Mouse (Mus musculus) cerebellum, adult 2 months (tissue): ENCODE data around the gene Tnxb. TPM values are rescaled to one million over a fixed set of nuclear protein-coding genes. Genes with fewer than 3 reads are reported as not detected.

Experiments
- DNase-seq, 2 experiments: peaks; one replicate each; pipeline ENCODE4 v3.0.0; 2021
- H3K27ac ChIP-seq: fragments of 200-500 bp; 2 replicates; pipeline ENCODE4 v1.5.1; 2012; ENCODE audit warnings: low read length, control low read depth, inconsistent platforms; ENCODE audit not compliant: insufficient read depth
- H3K27me3 ChIP-seq: fragments of 200-500 bp; 2 replicates; pipeline ENCODE4 v1.6.1; 2012; ENCODE audit warnings: inconsistent platforms, mild to moderate bottlenecking, low read length, moderate library complexity; ENCODE audit not compliant: control insufficient read depth, insufficient read depth
- H3K4me1 ChIP-seq: fragments of 200-500 bp; 2 replicates; pipeline ENCODE4 v1.6.1; 2011; ENCODE audit warnings: low read length; ENCODE audit not compliant: control insufficient read depth, insufficient read depth
- H3K4me3 ChIP-seq: fragments of 200-500 bp; replicated peaks from 2 replicates; pipeline ENCODE3; 2011; ENCODE audit warnings: mild to moderate bottlenecking, low read depth, low read length, control low read depth; ENCODE audit not compliant: insufficient read depth
- CTCF ChIP-seq: fragments of 200-500 bp; IDR thresholded peaks from 2 replicates; pipeline ENCODE4 v1.5.1; 2011; ENCODE audit warnings: low read depth, mild to moderate bottlenecking, control low read depth, low read length, moderate library complexity, borderline replicate concordance; ENCODE audit not compliant: insufficient read depth
- POLR2A ChIP-seq: fragments of 200-500 bp; IDR thresholded peaks from 2 replicates; pipeline ENCODE4 v1.6.1; 2011; ENCODE audit warnings: low read length, control low read depth, borderline replicate concordance; ENCODE audit not compliant: insufficient read depth
- WGBS: fragments of 180-500 bp; shearing (Covaris S2); methylation state at CpG from one replicate; pipeline ENCODE4 v1.1.7; 2018; 5-methylcytosine and 5-hydroxymethylcytosine counted together
- polyA plus RNA-seq: library from polyadenylated mRNA; depleted of rRNA; stranded (reverse); fragments of >200 nt; gene quantifications from 2 replicates; pipeline ENCODE4 v1.2.3, GENCODE M21; 2012

The Tnxb gene
- polyA plus RNA-seq, 1 experiment: 1.6 TPM

GRCm38 (mm10) chr17:34662468-34662867, 7.9 kb upstream of the Tnxb start:
- H3K27me3 ChIP-seq: no peaks in the 10 kb centered on the region; the same call in 1 of the 2 replicates
- WGBS: 79% methylated on average over 1 of the region's 1 CpGs
- no peak overlapping the region for H3K4me3 ChIP-seq
- H3K27ac ChIP-seq: no peak overlapping the region
- no peaks in the 10 kb centered on the region for H3K4me1 ChIP-seq
- no peak for DNase-seq
- TF ChIP-seq POLR2A (no peak), CTCF (no peak)

- Histone ChIP-seq H3K4me1 (no peaks in the 10 kb centered on the region), H3K27me3 (no peaks in the 10 kb centered on the region; the same call in 1 of the 2 replicates), H3K4me3 (no peak overlapping the region), H3K27ac (no peak overlapping the region)
- 83% methylated on average over 8 of the region's 8 CpGs for WGBS
- no peak for TF ChIP-seq POLR2A
- no peak for DNase-seq
Measured at GRCm38 (mm10) chr17:34662978-34663377, 7.4 kb upstream of the Tnxb start.

GRCm38 (mm10) chr17:34663558-34663957, 6.8 kb upstream of the Tnxb start:
- H3K4me3 ChIP-seq: no peak overlapping the region
- 50% methylated on average over 1 of the region's 1 CpGs for WGBS

GRCm38 (mm10) chr17:34664472-34664871, 5.9 kb upstream of the Tnxb start:
- 57% methylated on average over 7 of the region's 7 CpGs for WGBS
- no peak for DNase-seq
- H3K4me1 ChIP-seq: no peaks in the 10 kb centered on the region
- no peak overlapping the region for H3K27ac ChIP-seq
- H3K4me3 ChIP-seq: no peak overlapping the region
- no peak for TF ChIP-seq CTCF
- TF ChIP-seq POLR2A: no peak
- no peaks in the 10 kb centered on the region; the same call in 1 of the 2 replicates for H3K27me3 ChIP-seq

More at GRCm38 (mm10) chr17:34663558-34663957, 6.8 kb upstream of the Tnxb start:
- Histone ChIP-seq H3K27me3 (no peaks in the 10 kb centered on the region; the same call in 1 of the 2 replicates), H3K4me1 (no peaks in the 10 kb centered on the region), H3K27ac (no peak overlapping the region)
- TF ChIP-seq CTCF (no peak), POLR2A (no peak)
- DNase-seq: no peak

- 9% methylated on average over 93 of the region's 93 CpGs for WGBS
- Histone ChIP-seq H3K27ac (no peak overlapping the region), H3K27me3 (peaks cover 2% of the 10 kb centered on the region; the same call in 1 of the 2 replicates), H3K4me3 (no peak overlapping the region), H3K4me1 (no peaks in the 10 kb centered on the region; the same call in 1 of the 2 replicates)
- DNase-seq: no peak
- TF ChIP-seq POLR2A (no peak), CTCF (no peak)
Measured at GRCm38 (mm10) chr17:34671151-34672066, 1.1 kb downstream of the Tnxb start.

- TF ChIP-seq POLR2A: no peak
- TF ChIP-seq CTCF: no peak
- H3K27ac ChIP-seq: no peak overlapping the region
- no peak overlapping the region for H3K4me3 ChIP-seq
- no peaks in the 10 kb centered on the region; the same call in 1 of the 2 replicates for H3K4me1 ChIP-seq
- peaks cover 2% of the 10 kb centered on the region; the same call in 1 of the 2 replicates for H3K27me3 ChIP-seq
- 28% methylated on average over 49 of the region's 49 CpGs for WGBS
- DNase-seq: no peak
Measured at GRCm38 (mm10) chr17:34672246-34672792, 2.0 kb downstream of the Tnxb start.

- WGBS: 53% methylated on average over 7 of the region's 7 CpGs
Measured at GRCm38 (mm10) chr17:34673139-34673538, 2.8 kb downstream of the Tnxb start.

More at GRCm38 (mm10) chr17:34673139-34673538, 2.8 kb downstream of the Tnxb start:
- no peak overlapping the region for H3K4me3 ChIP-seq
- H3K27ac ChIP-seq: no peak overlapping the region
- H3K27me3 ChIP-seq: peaks cover 2% of the 10 kb centered on the region; the same call in 1 of the 2 replicates
- no peak for DNase-seq
- TF ChIP-seq POLR2A (no peak), CTCF (no peak)
- no peaks in the 10 kb centered on the region; the same call in 1 of the 2 replicates for H3K4me1 ChIP-seq
